Mouse (Mus musculus): ENCODE data around the gene Lyrm7. TPM values are rescaled to one million over a fixed set of nuclear protein-coding genes. Genes with fewer than 3 reads are reported as not detected.

Lyrm7 gene
- polyA plus RNA-seq, 1 experiment from 2014 or later, result 9.7 TPM

GRCm38 (mm10) chr11:54823467-54823866, 37.2 kb downstream of the Lyrm7 start:
- Histone ChIP-seq H3K27me3 (ENCODE audit: control insufficient read depth, insufficient read depth, low read length) (no peaks in the 10 kb centered on the region), H3K4me3 (ENCODE audit: low read depth, low read length) (no peak overlapping the region), H3K4me1 (replicated peaks; ENCODE audit: control insufficient read depth, insufficient read depth, low read length) (no peaks in the 10 kb centered on the region), H3K27ac (ENCODE audit: low read depth, low read length) (no peak overlapping the region), H3K36me3 (ENCODE audit: control insufficient read depth, insufficient read depth, low read length) (no peaks in the 10 kb centered on the region), H3K9me3 (ENCODE audit: control insufficient read depth, low read length) (peaks cover 3% of the 10 kb centered on the region; the same call in 1 of the 2 replicates), H3K9ac (ENCODE audit: low read depth, low read length) (no peak overlapping the region), H3K4me2 (replicated peaks; ENCODE audit: low read depth, low read length) (no peak overlapping the region)
- ATAC-seq (ENCODE audit: low FRiP score) (no peak), DNase-seq (ENCODE audit: low spot score) (no peak)
- 86% methylated on average over 4 of the region's 4 CpGs for WGBS

GRCm38 (mm10) chr11:54819489-54819888, 41.2 kb downstream of the Lyrm7 start:
- ATAC-seq (ENCODE audit: low FRiP score) (no peak), DNase-seq (ENCODE audit: low spot score) (no peak)
- H3K4me2 ChIP-seq (replicated peaks; ENCODE audit: low read depth, low read length), result no peak overlapping the region
- no peak overlapping the region for H3K4me3 ChIP-seq (ENCODE audit: low read depth, low read length)
- H3K36me3 ChIP-seq (ENCODE audit: control insufficient read depth, insufficient read depth, low read length), result no peaks in the 10 kb centered on the region
- 67% methylated on average over 7 of the region's 7 CpGs for WGBS
- no peaks in the 10 kb centered on the region for H3K4me1 ChIP-seq (replicated peaks; ENCODE audit: control insufficient read depth, insufficient read depth, low read length)
- H3K27me3 ChIP-seq (ENCODE audit: control insufficient read depth, insufficient read depth, low read length), result no peaks in the 10 kb centered on the region
- no peaks in the 10 kb centered on the region for H3K9me3 ChIP-seq (ENCODE audit: control insufficient read depth, low read length)
- H3K27ac ChIP-seq (ENCODE audit: low read depth, low read length), result no peak overlapping the region
- H3K9ac ChIP-seq (ENCODE audit: low read depth, low read length), result no peak overlapping the region

GRCm38 (mm10) chr11:54817449-54817848, 43.3 kb downstream of the Lyrm7 start:
- Histone ChIP-seq H3K9ac (ENCODE audit: low read depth, low read length) (no peak overlapping the region), H3K4me1 (replicated peaks; ENCODE audit: control insufficient read depth, insufficient read depth, low read length) (peaks cover 7% of the 10 kb centered on the region), H3K27me3 (ENCODE audit: control insufficient read depth, insufficient read depth, low read length) (no peaks in the 10 kb centered on the region), H3K36me3 (ENCODE audit: control insufficient read depth, insufficient read depth, low read length) (no peaks in the 10 kb centered on the region), H3K4me2 (replicated peaks; ENCODE audit: low read depth, low read length) (no peak overlapping the region), H3K27ac (ENCODE audit: low read depth, low read length) (no peak overlapping the region), H3K4me3 (ENCODE audit: low read depth, low read length) (no peak overlapping the region), H3K9me3 (ENCODE audit: control insufficient read depth, low read length) (no peaks in the 10 kb centered on the region)
- ATAC-seq (ENCODE audit: low FRiP score) (no peak), DNase-seq (ENCODE audit: low spot score) (no peak)
- WGBS, result 83% methylated on average over 4 of the region's 4 CpGs

GRCm38 (mm10) chr11:54815659-54816058, 45.1 kb downstream of the Lyrm7 start:
- no peak overlapping the region for H3K4me3 ChIP-seq (ENCODE audit: low read depth, low read length)
- no peaks in the 10 kb centered on the region for H3K9me3 ChIP-seq (ENCODE audit: control insufficient read depth, low read length)
- DNase-seq (ENCODE audit: low spot score) (no peak), ATAC-seq (ENCODE audit: low FRiP score) (no peak)
- H3K27ac ChIP-seq (ENCODE audit: low read depth, low read length), result no peak overlapping the region
- no peak overlapping the region for H3K4me2 ChIP-seq (replicated peaks; ENCODE audit: low read depth, low read length)
- no peaks in the 10 kb centered on the region for H3K36me3 ChIP-seq (ENCODE audit: control insufficient read depth, insufficient read depth, low read length)
- no peaks in the 10 kb centered on the region for H3K27me3 ChIP-seq (ENCODE audit: control insufficient read depth, insufficient read depth, low read length)
- H3K9ac ChIP-seq (ENCODE audit: low read depth, low read length), result no peak overlapping the region
- peaks cover 7% of the 10 kb centered on the region for H3K4me1 ChIP-seq (replicated peaks; ENCODE audit: control insufficient read depth, insufficient read depth, low read length)

GRCm38 (mm10) chr11:54812812-54813516, 47.8 kb downstream of the Lyrm7 start:
- Histone ChIP-seq H3K4me1 (replicated peaks; ENCODE audit: control insufficient read depth, insufficient read depth, low read length) (peaks cover 7% of the 10 kb centered on the region), H3K27me3 (ENCODE audit: control insufficient read depth, insufficient read depth, low read length) (no peaks in the 10 kb centered on the region), H3K9ac (ENCODE audit: low read depth, low read length) (no peak overlapping the region), H3K27ac (ENCODE audit: low read depth, low read length) (peak overlapping the region; percentile 90), H3K4me3 (ENCODE audit: low read depth, low read length) (no peak overlapping the region), H3K4me2 (replicated peaks; ENCODE audit: low read depth, low read length) (no peak overlapping the region), H3K36me3 (ENCODE audit: control insufficient read depth, insufficient read depth, low read length) (no peaks in the 10 kb centered on the region), H3K9me3 (ENCODE audit: control insufficient read depth, low read length) (no peaks in the 10 kb centered on the region)
- 28% methylated on average over 8 of the region's 8 CpGs for WGBS
- ATAC-seq (ENCODE audit: low FRiP score) (peak; percentile 89), DNase-seq (ENCODE audit: low spot score) (peak; percentile 85)

GRCm38 (mm10) chr11:54812314-54812713, 48.4 kb downstream of the Lyrm7 start:
- H3K27me3 ChIP-seq (ENCODE audit: control insufficient read depth, insufficient read depth, low read length), result no peaks in the 10 kb centered on the region
- H3K4me2 ChIP-seq (replicated peaks; ENCODE audit: low read depth, low read length), result no peak overlapping the region
- peak; percentile 81 for ATAC-seq (ENCODE audit: low FRiP score)
- H3K27ac ChIP-seq (ENCODE audit: low read depth, low read length), result peak overlapping the region; percentile 90
- WGBS, result 28% methylated on average over 4 of the region's 4 CpGs
- H3K4me3 ChIP-seq (ENCODE audit: low read depth, low read length), result no peak overlapping the region
- no peak overlapping the region for H3K9ac ChIP-seq (ENCODE audit: low read depth, low read length)
- H3K9me3 ChIP-seq (ENCODE audit: control insufficient read depth, low read length), result no peaks in the 10 kb centered on the region
- H3K36me3 ChIP-seq (ENCODE audit: control insufficient read depth, insufficient read depth, low read length), result no peaks in the 10 kb centered on the region
- peaks cover 7% of the 10 kb centered on the region for H3K4me1 ChIP-seq (replicated peaks; ENCODE audit: control insufficient read depth, insufficient read depth, low read length)
- DNase-seq (ENCODE audit: low spot score), result peak; percentile 50

- Histone ChIP-seq H3K4me2 (replicated peaks; ENCODE audit: low read depth, low read length) (no peak overlapping the region), H3K4me3 (ENCODE audit: low read depth, low read length) (no peak overlapping the region), H3K27me3 (ENCODE audit: control insufficient read depth, insufficient read depth, low read length) (no peaks in the 10 kb centered on the region), H3K27ac (ENCODE audit: low read depth, low read length) (0 out of 2 replicates have a peak overlapping the region, but pooled peaks have one; percentile 90), H3K9me3 (ENCODE audit: control insufficient read depth, low read length) (no peaks in the 10 kb centered on the region), H3K4me1 (replicated peaks; ENCODE audit: control insufficient read depth, insufficient read depth, low read length) (peaks cover 7% of the 10 kb centered on the region), H3K36me3 (ENCODE audit: control insufficient read depth, insufficient read depth, low read length) (no peaks in the 10 kb centered on the region), H3K9ac (ENCODE audit: low read depth, low read length) (no peak overlapping the region)
- DNase-seq (ENCODE audit: low spot score) (no peak), ATAC-seq (ENCODE audit: low FRiP score) (no peak)
- WGBS, result 85% methylated on average over 3 of the region's 3 CpGs
Observed at GRCm38 (mm10) chr11:54811054-54811453, 49.7 kb downstream of the Lyrm7 start.

- H3K27ac ChIP-seq (ENCODE audit: low read depth, low read length), result no peak overlapping the region
- H3K36me3 ChIP-seq (ENCODE audit: control insufficient read depth, insufficient read depth, low read length), result no peaks in the 10 kb centered on the region
- no peak overlapping the region for H3K9ac ChIP-seq (ENCODE audit: low read depth, low read length)
- 86% methylated on average over 5 of the region's 5 CpGs for WGBS
- ATAC-seq (ENCODE audit: low FRiP score), result no peak
- no peak for DNase-seq (ENCODE audit: low spot score)
- no peaks in the 10 kb centered on the region for H3K9me3 ChIP-seq (ENCODE audit: control insufficient read depth, low read length)
- H3K4me3 ChIP-seq (ENCODE audit: low read depth, low read length), result no peak overlapping the region
- peaks cover 7% of the 10 kb centered on the region for H3K4me1 ChIP-seq (replicated peaks; ENCODE audit: control insufficient read depth, insufficient read depth, low read length)
- no peaks in the 10 kb centered on the region for H3K27me3 ChIP-seq (ENCODE audit: control insufficient read depth, insufficient read depth, low read length)
- no peak overlapping the region for H3K4me2 ChIP-seq (replicated peaks; ENCODE audit: low read depth, low read length)
Observed at GRCm38 (mm10) chr11:54809582-54809981, 51.1 kb downstream of the Lyrm7 start.

- Histone ChIP-seq H3K4me2 (replicated peaks; ENCODE audit: low read depth, low read length) (no peak overlapping the region), H3K9me3 (ENCODE audit: control insufficient read depth, low read length) (no peaks in the 10 kb centered on the region), H3K27me3 (ENCODE audit: control insufficient read depth, insufficient read depth, low read length) (no peaks in the 10 kb centered on the region), H3K4me3 (ENCODE audit: low read depth, low read length) (no peak overlapping the region), H3K36me3 (ENCODE audit: control insufficient read depth, insufficient read depth, low read length) (no peaks in the 10 kb centered on the region), H3K27ac (ENCODE audit: low read depth, low read length) (no peak overlapping the region), H3K4me1 (replicated peaks; ENCODE audit: control insufficient read depth, insufficient read depth, low read length) (peaks cover 3% of the 10 kb centered on the region), H3K9ac (ENCODE audit: low read depth, low read length) (no peak overlapping the region)
- 81% methylated on average over 4 of the region's 4 CpGs for WGBS
- DNase-seq (ENCODE audit: low spot score) (no peak), ATAC-seq (ENCODE audit: low FRiP score) (no peak)
Observed at GRCm38 (mm10) chr11:54808177-54808576, 52.5 kb downstream of the Lyrm7 start.

Data from hindbrain, embryonic 11.5 days (tissue).